Mouse (Mus musculus): ENCODE results near the gene Gm21992. TPM values are rescaled to one million over a fixed set of nuclear protein-coding genes. Genes with fewer than 3 reads are reported as not detected.

The Gm21992 gene
- total and polyA plus RNA-seq, 2 experiments, result 4.8 to 23.6 TPM

DNA sequence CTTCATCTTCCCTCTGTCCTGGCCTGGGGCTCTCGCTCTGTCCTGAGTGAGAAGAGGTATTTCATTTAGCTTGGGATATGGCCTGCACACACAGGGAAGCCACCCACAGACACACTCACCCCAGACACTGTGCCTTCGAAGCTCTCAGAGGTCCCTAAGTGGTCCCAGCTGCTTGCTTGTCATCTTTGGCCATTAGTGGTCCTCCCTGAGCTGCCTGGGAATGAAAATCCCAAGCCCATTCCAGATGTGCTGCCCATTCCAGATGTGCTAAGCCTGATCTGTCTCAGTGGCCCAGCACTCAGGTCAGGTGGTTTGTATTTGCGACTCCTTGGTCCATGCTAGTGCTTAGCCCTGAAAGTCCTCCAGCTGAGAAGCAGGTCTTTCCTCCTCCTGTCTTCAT, 97.5 kb downstream of the Gm21992 start:
- TF ChIP-seq CTCF (IDR thresholded peaks at IDR 0.05; ENCODE audit: low read depth, low read length) (no peak), POLR2A (IDR thresholded peaks at IDR 0.05; ENCODE audit: extremely low read depth, insufficient read depth, low read length) (no peak)
- DNase-seq (ENCODE audit: extremely low read depth, low read depth, low spot score), result no peak
- Histone ChIP-seq H3K79me2 (ENCODE audit: control insufficient read depth, insufficient read depth, low read length) (peaks cover 7% of the 10 kb centered on the region; the same call in 1 of the 2 replicates), H3K36me3 (ENCODE audit: control insufficient read depth, insufficient read depth, low read length) (peaks cover 4% of the 10 kb centered on the region; the same call in 1 of the 2 replicates), H3K4me1 (ENCODE audit: control insufficient read depth, insufficient read depth, low read length) (peaks cover 19% of the 10 kb centered on the region), H3K9ac (ENCODE audit: low read depth, low read length) (no peak overlapping the region), H3K27ac (replicated peaks; ENCODE audit: insufficient read depth, low read depth, low read length) (no peak overlapping the region), H3K4me3 (ENCODE audit: insufficient read depth, low read depth, low read length) (no peak overlapping the region), H3K27me3 (ENCODE audit: control insufficient read depth, insufficient read depth, low read length) (no peaks in the 10 kb centered on the region)
- 90% methylated on average over 3 of the region's 3 CpGs for WGBS

- Histone ChIP-seq H3K79me2 (ENCODE audit: control insufficient read depth, insufficient read depth, low read length) (peaks cover 7% of the 10 kb centered on the region; the same call in 1 of the 2 replicates), H3K36me3 (ENCODE audit: control insufficient read depth, insufficient read depth, low read length) (peaks cover 4% of the 10 kb centered on the region; the same call in 1 of the 2 replicates), H3K9ac (ENCODE audit: low read depth, low read length) (no peak overlapping the region), H3K27me3 (ENCODE audit: control insufficient read depth, insufficient read depth, low read length) (no peaks in the 10 kb centered on the region), H3K27ac (replicated peaks; ENCODE audit: insufficient read depth, low read depth, low read length) (no peak overlapping the region), H3K4me1 (ENCODE audit: control insufficient read depth, insufficient read depth, low read length) (peaks cover 16% of the 10 kb centered on the region), H3K4me3 (ENCODE audit: insufficient read depth, low read depth, low read length) (no peak overlapping the region)
- TF ChIP-seq POLR2A (IDR thresholded peaks at IDR 0.05; ENCODE audit: extremely low read depth, insufficient read depth, low read length), result no peak
- TF ChIP-seq CTCF (IDR thresholded peaks at IDR 0.05; ENCODE audit: low read depth, low read length), result no peak
- WGBS, result 66% methylated on average over 13 of the region's 13 CpGs
- no peak for DNase-seq (ENCODE audit: extremely low read depth, low read depth, low spot score)
These were observed 98.5 kb downstream of the Gm21992 start for GRCm38 (mm10) chr19:4712781-4713526.

DNA sequence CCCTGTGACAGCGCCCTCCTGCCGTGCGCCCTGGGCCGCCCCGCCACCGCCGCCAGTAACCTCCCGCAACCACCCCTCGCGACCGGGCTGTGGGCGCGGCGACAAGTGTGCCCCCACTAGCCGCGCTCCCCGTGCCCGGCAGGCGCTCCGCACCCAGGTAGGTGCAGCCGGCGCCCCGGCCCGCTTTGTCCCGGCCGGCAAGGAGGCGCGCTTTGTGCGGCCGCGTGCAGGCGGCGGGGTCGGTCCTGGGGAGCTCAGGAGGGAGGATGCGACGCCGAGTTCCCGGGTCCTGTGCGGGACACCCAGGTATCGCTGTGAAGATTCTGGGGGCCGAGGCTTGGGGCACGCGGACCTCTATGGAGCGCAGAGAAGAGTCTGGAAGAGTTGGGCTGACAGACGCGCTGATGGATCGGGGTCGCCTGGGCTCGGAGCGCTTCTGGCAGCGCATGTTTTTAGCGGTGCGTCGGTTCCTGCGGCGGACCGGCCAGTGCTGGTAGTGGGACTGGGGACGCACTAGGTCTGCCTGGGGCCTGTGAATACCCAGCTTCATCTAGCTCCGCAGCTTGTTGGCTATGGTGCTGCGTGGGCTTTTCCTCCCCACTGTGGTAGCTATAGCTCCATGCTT, 99.1 kb downstream of the Gm21992 start:
- Histone ChIP-seq H3K79me2 (ENCODE audit: control insufficient read depth, insufficient read depth, low read length) (peaks cover 3% of the 10 kb centered on the region; the same call in 1 of the 2 replicates), H3K27ac (replicated peaks; ENCODE audit: insufficient read depth, low read depth, low read length) (no peak overlapping the region), H3K27me3 (ENCODE audit: control insufficient read depth, insufficient read depth, low read length) (no peaks in the 10 kb centered on the region), H3K4me3 (ENCODE audit: insufficient read depth, low read depth, low read length) (peak overlapping the region; percentile 43; the same call in 1 of the 2 replicates), H3K36me3 (ENCODE audit: control insufficient read depth, insufficient read depth, low read length) (peaks cover 4% of the 10 kb centered on the region; the same call in 1 of the 2 replicates), H3K9ac (ENCODE audit: low read depth, low read length) (peak overlapping the region; percentile 87), H3K4me1 (ENCODE audit: control insufficient read depth, insufficient read depth, low read length) (peaks cover 9% of the 10 kb centered on the region)
- DNase-seq (ENCODE audit: extremely low read depth, low read depth, low spot score), result no peak
- WGBS, result 6% methylated on average over 59 of the region's 60 CpGs
- no peak for TF ChIP-seq POLR2A (IDR thresholded peaks at IDR 0.05; ENCODE audit: extremely low read depth, insufficient read depth, low read length)
- no peak for TF ChIP-seq CTCF (IDR thresholded peaks at IDR 0.05; ENCODE audit: low read depth, low read length)

GRCm38 (mm10) chr19:4711601-4712155, 99.7 kb downstream of the Gm21992 start:
- Histone ChIP-seq H3K36me3 (ENCODE audit: control insufficient read depth, insufficient read depth, low read length) (peaks cover 4% of the 10 kb centered on the region; the same call in 1 of the 2 replicates), H3K27me3 (ENCODE audit: control insufficient read depth, insufficient read depth, low read length) (no peaks in the 10 kb centered on the region)

GRCm38 (mm10) chr19:4711098-4711600, 100.3 kb downstream of the Gm21992 start, which contains the start of gene Sptbn2:
TSS of gene Sptbn2 (plus strand) at chr19:4711167.
- peak within 1 kb of the TSS; percentile 87 for H3K9ac ChIP-seq (ENCODE audit: low read depth, low read length)
- DNase-seq (ENCODE audit: extremely low read depth, low read depth, low spot score), result no peak
- peaks cover 5% of the 10 kb centered on the region; the same call in 1 of the 2 replicates for H3K4me1 ChIP-seq (ENCODE audit: control insufficient read depth, insufficient read depth, low read length)
- TF ChIP-seq CTCF (IDR thresholded peaks at IDR 0.05; ENCODE audit: low read depth, low read length) (no peak), POLR2A (IDR thresholded peaks at IDR 0.05; ENCODE audit: extremely low read depth, insufficient read depth, low read length) (no peak)
- H3K27ac ChIP-seq (replicated peaks; ENCODE audit: insufficient read depth, low read depth, low read length), result no peak within 1 kb of the TSS
- H3K79me2 ChIP-seq (ENCODE audit: control insufficient read depth, insufficient read depth, low read length), result peaks cover 3% of the 10 kb centered on the region; the same call in 1 of the 2 replicates
- no peaks in the 10 kb centered on the region for H3K27me3 ChIP-seq (ENCODE audit: control insufficient read depth, insufficient read depth, low read length)
- H3K36me3 ChIP-seq (ENCODE audit: control insufficient read depth, insufficient read depth, low read length), result peaks cover 4% of the 10 kb centered on the region; the same call in 1 of the 2 replicates
- H3K4me3 ChIP-seq (ENCODE audit: insufficient read depth, low read depth, low read length), result peak within 1 kb of the TSS; percentile 43; the same call in 1 of the 2 replicates
- 64% methylated on average over 13 of the region's 13 CpGs for WGBS

More at GRCm38 (mm10) chr19:4711601-4712155, 99.7 kb downstream of the Gm21992 start:
- TF ChIP-seq CTCF (IDR thresholded peaks at IDR 0.05; ENCODE audit: low read depth, low read length) (no peak), POLR2A (IDR thresholded peaks at IDR 0.05; ENCODE audit: extremely low read depth, insufficient read depth, low read length) (no peak)
- peak overlapping the region; percentile 87 for H3K9ac ChIP-seq (ENCODE audit: low read depth, low read length)
- H3K27ac ChIP-seq (replicated peaks; ENCODE audit: insufficient read depth, low read depth, low read length), result no peak overlapping the region
- peak overlapping the region; percentile 43; the same call in 1 of the 2 replicates for H3K4me3 ChIP-seq (ENCODE audit: insufficient read depth, low read depth, low read length)
- peaks cover 5% of the 10 kb centered on the region; the same call in 1 of the 2 replicates for H3K4me1 ChIP-seq (ENCODE audit: control insufficient read depth, insufficient read depth, low read length)
- 8% methylated on average over 56 of the region's 65 CpGs for WGBS
- H3K79me2 ChIP-seq (ENCODE audit: control insufficient read depth, insufficient read depth, low read length), result peaks cover 3% of the 10 kb centered on the region; the same call in 1 of the 2 replicates
- no peak for DNase-seq (ENCODE audit: extremely low read depth, low read depth, low spot score)

Measured in liver, adult 2 months (tissue).